Mouse (Mus musculus) hematopoietic stem cell, adult 5-6 weeks (primary cell): ENCODE results near the gene Zfp512. TPM values are rescaled to one million over a fixed set of nuclear protein-coding genes. Genes with fewer than 3 reads are reported as not detected.
"Not testable (repeated sequence)": the region's sequence is repeated elsewhere in the genome, so short reads cannot be mapped to it uniquely, and the experiment has no call there.

ENCODE experiments used
- ATAC-seq, 2 experiments: fragments of 125-278 bp in 1 of 2; replicated peaks in 1 of 2; 2 replicates each; pipeline ENCODE4 v1.8.0; 2016 to 2017; ENCODE audit warnings: inconsistent platforms in 2 of 2, mild to moderate bottlenecking in 2 of 2, moderate number of reproducible peaks in 2 of 2, low read depth in 1 of 2, moderate TSS enrichment in 1 of 2; ENCODE audit not compliant: low FRiP score in 2 of 2, poor library complexity in 2 of 2, severe bottlenecking in 2 of 2, insufficient read depth in 1 of 2, low TSS enrichment in 1 of 2
- total RNA-seq: library from RNA; stranded (forward); fragments of 172-1452, 232-1000 nt; gene quantifications from 2 replicates; pipeline ENCODE4 v1.2.3, GENCODE M21; 2017

Zfp512 gene
- total RNA-seq = 45.8 and 85.6 TPM in 2 replicates

- ATAC-seq = peak; percentile 96 to 100
These were observed at the start of gene Zfp512 for GRCm38 (mm10) chr5:31451878-31452561. Gene Zfp512, plus strand, starts transcription at chr5:31452431.

GRCm38 (mm10) chr5:31434727-31435126 lies 17.5 kb upstream of the Zfp512 start:
- not testable (repeated sequence) for ATAC-seq

GRCm38 (mm10) chr5:31451336-31451735 lies 895 bp upstream of the Zfp512 start:
- ATAC-seq = no peak

GRCm38 (mm10) chr5:31452562-31452878 lies 289 bp downstream of the Zfp512 start:
- peak in 1 of 2 experiments; percentile 14; a peak in 1 of 4 replicates for ATAC-seq

GRCm38 (mm10) chr5:31452886-31453410 lies 717 bp downstream of the Zfp512 start:
- no peak for ATAC-seq

GRCm38 (mm10) chr5:31467798-31468197 lies 15.6 kb downstream of the Zfp512 start:
- ATAC-seq = peak; percentile 75 to 90

- no peak for ATAC-seq
These were observed 17.5 kb downstream of the Zfp512 start for GRCm38 (mm10) chr5:31469711-31470110.

GRCm38 (mm10) chr5:31470334-31470733 lies 18.1 kb downstream of the Zfp512 start:
- ATAC-seq = peak in 1 of 2 experiments; percentile 18; a peak in 1 of 4 replicates

GRCm38 (mm10) chr5:31480536-31480935 lies 28.3 kb downstream of the Zfp512 start:
- no peak for ATAC-seq

- no peak for ATAC-seq
These were observed 33.2 kb downstream of the Zfp512 start, which contains the start of gene 4930548H24Rik for GRCm38 (mm10) chr5:31485440-31485839. Gene 4930548H24Rik, plus strand, starts transcription at chr5:31485740.

GRCm38 (mm10) chr5:31487889-31488288 lies 35.7 kb downstream of the Zfp512 start:
- ATAC-seq = peak in 1 of 2 experiments; percentile 42; a peak in 1 of 4 replicates

- ATAC-seq = no peak
These were observed 37.0 kb downstream of the Zfp512 start for GRCm38 (mm10) chr5:31489116-31489769.

GRCm38 (mm10) chr5:31492031-31492430 lies 39.8 kb downstream of the Zfp512 start:
- ATAC-seq = no peak

- peak; percentile 100 for ATAC-seq
These were observed 42.5 kb downstream of the Zfp512 start, which contains the start of gene Gpn1 for GRCm38 (mm10) chr5:31494513-31495297. Gene Gpn1, plus strand, starts transcription at chr5:31494741.

GRCm38 (mm10) chr5:31504843-31505242 lies 52.6 kb downstream of the Zfp512 start:
- no peak for ATAC-seq

GRCm38 (mm10) chr5:31512481-31512880 lies 60.2 kb downstream of the Zfp512 start:
- ATAC-seq = peak; percentile 77 to 80

- no peak for ATAC-seq
These were observed 68.3 kb downstream of the Zfp512 start for GRCm38 (mm10) chr5:31520556-31520955.
